Mouse (Mus musculus) embryo, embryonic 10.5 days (tissue): Measurements from ENCODE around the gene Isg20.

Experiments used
- DNase-seq: peaks from one replicate; pipeline ENCODE4 v3.0.0-alpha.2; 2015; ENCODE audit warnings: low spot score

The Isg20 gene

DNA sequence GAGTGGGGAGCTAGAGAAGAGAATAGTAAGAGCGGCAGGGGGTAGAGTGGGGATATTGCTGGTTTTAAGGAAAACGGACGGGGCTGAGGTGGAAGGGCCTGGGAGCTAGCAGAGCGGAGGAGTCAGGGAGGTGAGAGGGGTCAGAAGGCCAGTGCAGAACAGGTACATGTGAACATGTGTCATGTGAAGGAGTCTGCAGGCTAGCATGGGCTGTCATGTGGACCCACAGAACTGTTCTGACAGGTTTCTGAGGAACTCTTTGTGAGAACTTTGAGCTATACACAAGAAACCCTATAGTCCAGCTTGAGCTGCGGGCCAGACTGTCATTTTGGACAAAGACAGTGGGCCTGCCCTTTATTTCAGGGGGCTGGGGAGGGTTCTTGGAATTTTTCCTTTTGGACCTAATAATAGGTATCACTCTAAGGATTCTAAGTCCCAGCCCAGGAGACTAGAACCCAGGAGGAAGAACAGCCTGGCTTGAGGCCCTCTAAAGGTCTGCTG lies at the start of gene Isg20:
Isg20 (plus strand) TSS at position 451 of the 501 bp plus-strand sequence.
- DNase-seq: no peak

DNA sequence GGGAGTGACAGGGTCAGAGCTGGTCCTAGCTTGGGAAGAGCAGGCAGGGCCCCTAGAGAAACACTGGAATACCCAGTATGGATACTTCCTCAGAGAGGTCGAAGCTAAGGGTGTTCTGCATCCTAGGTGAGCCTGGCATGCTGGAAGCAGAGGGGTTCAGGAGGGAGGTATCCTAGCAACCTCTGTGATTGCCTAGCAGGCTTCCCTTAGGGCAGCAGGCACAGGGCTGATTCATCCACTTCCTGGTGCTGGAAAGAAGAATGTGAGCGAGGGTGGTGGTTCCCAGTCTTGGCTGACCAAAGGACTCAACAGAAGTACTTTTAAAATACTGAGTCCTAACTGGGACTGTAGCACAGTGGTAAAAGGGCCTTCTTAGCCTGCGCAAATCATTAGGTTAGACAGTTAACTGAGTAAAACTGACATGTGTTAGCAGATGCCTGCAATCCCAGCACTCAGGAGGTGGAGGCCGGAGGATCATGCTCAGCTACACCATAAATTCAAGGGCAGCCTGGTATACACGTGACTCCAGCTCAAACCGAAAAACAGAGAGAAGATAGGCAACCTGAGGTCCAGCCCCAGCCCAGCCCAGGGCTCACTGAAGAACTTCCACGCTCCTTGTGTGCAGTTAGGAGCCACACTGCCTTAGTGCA lies 49.3 kb upstream of the Isg20 start:
- no peak for DNase-seq

DNA sequence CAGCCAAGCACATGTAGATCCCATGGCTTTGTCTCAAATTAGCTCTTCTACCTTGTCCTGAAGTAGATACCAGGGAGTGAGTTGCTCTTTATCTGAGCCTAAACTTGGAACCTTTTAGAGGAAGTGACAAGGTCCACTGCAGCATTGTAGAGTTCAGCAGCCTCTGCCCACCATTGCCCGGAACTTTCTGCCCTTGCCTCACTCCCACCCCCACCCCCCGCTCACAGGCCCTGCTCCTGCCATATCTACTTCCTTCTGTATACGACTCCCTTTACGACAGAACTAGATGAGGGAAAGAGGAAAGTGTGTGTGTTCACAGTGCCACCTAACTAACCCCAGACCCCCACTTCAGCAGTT lies 48.8 kb upstream of the Isg20 start:
- no peak for DNase-seq

DNA sequence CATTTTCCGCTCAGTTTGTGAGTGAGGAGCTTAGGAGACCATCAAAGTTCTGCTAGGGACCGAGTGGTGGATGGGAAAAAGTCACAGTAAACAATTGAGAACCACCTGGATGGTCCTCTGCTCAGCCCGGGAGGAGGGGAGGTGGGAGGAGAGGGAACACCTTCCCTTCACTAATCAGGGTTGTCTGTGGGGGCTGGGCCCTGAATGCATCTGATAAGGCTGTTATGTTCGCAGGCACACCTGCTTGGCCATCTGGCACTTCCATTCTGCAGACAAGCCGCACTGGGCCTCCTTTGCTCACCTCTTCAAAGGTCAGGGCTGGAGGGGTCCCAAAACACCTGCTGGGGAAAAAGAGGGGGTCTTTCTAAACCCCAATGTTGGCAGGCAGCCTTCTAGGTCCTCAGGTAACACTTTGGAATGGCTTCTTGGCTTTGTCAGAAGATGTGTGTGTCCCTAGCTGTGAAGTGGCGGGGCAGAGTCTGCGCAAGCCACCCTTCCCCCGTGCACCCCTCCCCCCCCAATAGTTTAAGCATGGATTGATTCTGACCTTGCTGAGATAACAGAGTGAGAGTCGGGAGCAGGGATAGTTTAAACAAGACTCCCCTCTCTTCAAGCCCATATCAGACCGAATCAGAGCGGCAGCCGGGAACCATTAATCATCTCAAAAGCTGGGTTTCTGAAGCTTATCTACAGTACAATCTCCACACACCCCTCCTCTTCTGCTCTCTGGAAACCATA lies 47.8 kb upstream of the Isg20 start:
- no peak for DNase-seq

DNA sequence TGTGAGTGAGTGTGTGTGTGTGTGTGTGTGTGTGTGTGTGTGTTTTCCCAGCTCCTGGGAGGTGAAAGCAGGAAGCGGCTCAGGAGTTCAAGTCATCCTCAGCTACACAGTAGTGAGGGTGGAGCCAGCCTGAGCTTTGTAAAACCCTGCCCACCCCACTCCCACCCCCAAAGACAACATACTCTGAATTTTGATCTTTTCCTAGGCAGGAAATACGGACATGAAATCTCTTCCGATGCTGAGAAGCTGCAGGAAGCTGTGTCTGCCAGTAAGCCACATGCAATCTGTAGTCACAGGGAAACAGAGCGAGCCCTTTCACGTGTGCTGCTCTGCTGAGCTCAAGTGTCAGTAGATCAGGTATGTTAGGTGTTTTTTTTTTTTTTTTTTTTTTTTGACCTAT lies 44.5 kb upstream of the Isg20 start:
- no peak for DNase-seq

DNA sequence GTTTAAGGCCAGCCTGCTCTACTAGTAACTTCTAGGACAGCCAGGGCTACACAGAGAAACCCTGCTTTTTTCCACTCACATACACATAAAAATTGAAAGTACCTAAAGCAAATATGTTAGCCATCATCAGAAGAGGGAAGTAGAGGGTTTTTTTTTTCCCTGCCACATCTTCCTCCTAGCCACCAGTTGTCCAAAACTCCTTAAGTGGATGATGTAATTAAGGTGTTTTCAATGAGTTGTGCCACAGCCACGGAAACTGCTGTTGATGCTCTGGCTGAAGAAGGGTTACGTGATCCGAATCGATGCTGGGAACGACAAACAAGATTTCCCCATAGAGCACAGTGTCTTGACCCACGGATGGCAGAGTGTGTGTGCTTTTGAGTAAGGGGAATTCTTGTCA lies 40.9 kb upstream of the Isg20 start:
- no peak for DNase-seq

DNA sequence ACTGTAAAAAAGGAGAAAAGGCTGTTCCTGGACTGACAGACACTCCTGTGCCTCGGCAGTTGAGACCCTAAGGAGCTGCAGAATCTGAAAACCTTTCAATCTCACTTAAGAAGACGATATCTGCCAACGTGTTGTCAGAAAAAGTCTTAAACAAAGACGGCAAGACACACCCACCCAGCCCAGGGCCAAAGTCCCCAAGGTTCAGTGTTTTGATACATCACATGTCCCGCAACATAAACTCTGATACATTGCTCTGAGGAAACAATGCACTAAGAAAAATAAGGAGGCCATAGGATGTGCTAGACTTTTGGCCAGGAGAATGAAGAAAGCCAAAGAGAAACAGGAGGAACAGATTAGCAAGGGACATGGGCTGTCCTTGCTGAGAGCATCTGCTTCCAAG lies 40.4 kb upstream of the Isg20 start:
- no peak for DNase-seq

DNA sequence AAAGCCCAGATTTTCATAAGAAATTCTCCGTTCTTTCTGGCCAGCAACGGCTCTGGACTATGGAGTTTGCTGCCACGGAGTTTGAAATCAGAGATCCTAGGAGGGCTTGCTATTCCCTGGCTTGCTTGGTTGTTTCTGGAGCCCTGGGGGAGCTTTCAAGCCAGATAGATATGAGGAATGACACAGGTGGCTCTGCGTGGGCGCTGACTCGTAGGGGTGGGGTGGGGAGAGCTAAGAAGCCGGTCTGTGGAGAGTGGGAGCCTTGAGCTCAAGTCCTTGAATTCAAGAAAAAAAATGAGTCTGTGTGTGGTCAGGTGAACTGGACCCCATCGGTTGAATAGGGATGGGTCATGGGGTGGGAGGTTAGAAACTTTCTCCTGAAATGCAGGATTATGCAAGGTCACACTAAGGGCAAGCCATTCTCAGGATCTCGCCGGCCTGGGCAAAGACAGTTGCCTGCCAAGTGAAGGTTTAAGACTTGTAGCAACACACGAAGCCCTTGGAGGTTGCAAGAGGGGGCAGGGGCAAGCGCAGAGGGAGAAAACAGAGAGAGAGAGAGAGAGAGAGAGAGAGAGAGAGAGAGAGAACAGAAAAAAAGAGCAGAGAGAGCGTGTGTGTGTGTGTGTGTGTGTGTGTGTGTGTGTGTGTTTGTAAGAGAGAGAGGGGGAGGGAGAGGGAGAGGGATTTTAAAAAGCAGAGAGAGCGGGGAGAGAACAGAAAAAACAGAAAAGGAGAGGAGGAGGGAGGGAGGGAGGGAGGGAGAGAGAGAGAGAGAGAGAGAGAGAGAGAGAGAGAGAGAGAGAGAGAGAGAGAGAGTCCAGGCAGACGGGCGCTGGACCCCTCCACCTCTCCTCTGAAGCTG lies 31.4 kb upstream of the Isg20 start:
- peak; percentile 49 for DNase-seq

DNA sequence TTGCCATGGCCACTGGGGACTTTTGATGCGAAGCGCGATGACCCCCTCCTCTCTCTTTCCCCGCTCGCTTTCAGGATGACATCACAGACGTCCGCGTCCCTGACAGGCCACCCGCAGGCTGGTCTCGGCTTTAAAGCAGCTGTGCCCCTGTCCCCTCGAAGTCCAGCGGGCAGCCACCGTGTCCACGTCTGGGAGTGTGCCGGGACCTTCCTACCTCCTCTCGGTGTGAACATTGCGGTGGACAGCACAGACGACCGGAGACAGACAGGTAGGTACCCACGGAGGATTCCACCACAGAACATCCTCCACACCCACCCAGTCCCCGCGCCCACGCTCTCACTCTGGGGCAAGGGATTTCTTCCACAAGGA lies 30.8 kb upstream of the Isg20 start:
- peak; percentile 88 for DNase-seq

DNA sequence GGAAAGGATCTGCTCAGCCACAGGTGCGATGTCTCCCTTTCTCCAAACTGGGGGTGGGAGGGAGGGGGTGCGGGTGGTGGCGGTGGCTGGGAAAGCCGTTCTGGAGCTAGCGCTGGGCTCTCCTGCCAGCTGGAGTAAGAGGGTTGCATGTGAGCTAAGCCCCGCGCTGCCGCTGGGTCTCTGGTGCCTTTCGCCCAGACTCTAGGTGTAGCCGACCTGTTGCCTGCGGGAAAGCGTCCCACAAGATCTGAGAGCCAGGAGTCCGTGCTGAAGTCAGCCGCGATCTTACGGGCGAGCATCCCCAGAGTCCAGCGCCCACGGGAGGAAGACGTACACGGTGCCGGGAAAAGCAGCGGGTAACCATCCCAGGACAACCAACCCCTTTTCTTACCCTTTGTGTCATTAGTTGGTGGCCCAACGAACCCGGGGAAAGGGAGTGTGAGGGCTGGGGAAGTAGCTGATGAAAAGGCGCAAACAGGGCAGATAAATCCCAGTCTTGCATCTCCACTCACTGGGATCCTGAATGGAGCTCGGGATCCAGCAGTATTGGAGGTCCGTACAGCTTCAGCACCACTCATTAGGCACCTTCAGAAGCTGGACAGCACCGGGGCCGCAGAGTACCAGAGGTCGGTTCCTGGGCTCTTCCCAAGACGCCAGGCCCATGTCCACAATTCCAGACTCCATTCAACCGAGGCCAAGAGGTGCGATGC lies 30.1 kb upstream of the Isg20 start:
- peak; percentile 59 for DNase-seq

DNA sequence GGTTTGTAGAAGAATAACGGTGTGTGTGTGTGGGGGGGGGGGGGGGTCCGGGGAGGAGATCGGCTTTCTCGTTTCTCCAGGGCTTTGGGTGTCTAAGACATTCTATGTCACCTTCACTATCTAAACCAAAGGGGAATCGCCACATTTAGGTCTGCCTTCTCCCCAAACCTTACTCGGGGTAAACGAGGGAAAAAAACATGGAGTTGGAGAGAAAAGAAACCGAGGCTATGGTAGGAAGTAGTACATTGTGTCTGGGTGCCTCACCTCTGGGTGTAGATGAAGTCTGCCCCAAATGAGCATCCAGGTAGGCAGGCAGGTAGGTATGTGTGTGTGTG lies 29.5 kb upstream of the Isg20 start:
- no peak for DNase-seq

DNA sequence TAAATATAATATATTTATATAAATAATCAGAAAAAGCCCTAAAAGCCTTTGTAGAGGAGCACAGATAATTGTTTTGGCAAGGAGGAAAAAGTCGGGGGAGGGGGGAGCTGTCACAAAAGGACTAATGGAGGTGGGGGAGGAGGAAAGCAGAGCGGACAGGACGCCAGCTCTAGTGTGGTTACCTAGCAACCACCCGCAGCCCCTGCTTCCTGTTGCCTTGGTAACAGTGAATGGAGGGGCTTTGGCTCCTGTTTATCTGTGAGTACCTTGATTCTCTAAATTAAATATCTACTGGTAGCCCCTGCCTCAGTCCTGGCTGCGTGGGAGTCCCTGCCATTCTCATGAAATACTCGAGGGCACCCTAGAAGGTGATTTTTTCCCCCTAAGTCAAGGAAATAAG lies 29.1 kb upstream of the Isg20 start:
- peak; percentile 87 for DNase-seq

DNA sequence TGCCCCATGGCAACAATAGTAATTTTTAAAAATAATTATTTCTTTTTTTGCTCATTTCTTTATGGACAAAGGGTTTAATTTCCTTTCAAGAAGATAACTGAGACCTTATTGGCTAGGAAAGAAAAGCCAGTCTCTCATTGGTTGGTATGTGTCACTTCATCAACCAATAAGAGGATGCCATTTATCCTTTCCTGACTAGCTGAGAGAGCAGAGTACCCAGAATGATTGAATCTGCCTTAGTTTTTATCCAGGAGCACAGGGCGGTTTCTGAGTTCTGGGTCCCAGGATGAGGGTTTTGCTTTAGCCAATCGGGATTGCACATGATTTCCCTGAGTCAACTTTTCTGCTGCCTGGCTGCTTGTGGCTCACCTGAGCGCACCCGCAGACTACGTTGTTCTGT lies 27.8 kb upstream of the Isg20 start:
- DNase-seq: no peak

DNA sequence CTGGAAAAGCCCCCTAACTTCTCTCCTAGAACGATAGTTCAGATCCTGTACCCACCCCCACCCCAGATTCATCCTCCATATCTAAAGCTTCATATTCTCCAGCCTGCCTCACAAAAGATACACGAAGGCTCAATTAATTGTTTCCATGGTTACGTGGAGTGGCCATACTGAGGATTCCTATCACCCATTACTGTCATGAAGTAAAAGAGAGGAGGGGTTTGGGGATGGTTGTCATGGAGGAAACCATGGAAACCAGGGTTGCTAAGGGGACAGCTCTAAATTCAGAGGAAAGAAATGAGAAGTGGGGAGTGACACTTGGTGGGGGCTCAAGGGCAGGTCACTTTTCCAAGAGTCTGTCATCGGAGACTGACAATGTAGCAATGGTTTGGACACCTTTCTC lies 26.7 kb upstream of the Isg20 start:
- peak; percentile 66 for DNase-seq

DNA sequence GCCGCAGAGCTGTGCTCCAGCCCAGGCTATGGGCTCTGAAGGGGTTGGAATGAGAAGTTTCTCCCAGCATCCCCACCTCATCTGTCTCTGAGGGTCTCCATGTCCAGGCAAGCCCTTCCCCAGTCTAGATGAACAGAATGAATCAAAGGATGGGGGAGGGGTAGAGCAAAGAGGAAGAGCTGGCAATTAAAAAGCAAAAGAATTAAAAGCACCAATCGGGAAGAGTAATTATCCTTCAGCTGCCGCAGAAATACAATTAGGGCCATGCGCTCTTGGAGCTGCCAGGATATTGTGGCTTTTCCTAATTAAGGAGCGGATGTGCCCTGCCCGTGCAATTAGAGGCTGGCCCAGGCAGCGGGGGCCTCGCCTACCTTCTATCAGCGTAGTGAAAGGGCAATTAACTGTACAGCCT lies 25.8 kb upstream of the Isg20 start:
- DNase-seq: peak; percentile 48

DNA sequence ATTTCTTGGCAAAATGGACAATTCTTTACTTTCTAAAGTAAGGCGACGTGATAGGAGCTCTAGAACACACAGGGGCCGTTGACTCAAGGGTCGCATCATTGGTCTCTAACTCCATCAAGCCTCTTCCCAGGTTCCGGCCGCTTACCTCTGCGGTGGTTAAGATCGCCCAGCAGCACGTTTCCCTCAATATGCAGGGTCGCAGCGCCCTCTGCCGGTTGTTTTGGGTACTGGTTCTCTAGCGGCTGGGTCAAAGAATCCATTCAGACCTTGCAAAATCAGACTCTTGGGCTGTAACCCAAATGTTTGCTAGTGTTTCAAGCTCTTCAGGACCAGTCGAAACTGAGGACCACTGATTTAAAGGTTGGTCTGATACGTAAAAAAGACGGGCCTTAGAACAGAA lies 22.6 kb upstream of the Isg20 start:
- peak; percentile 94 for DNase-seq

DNA sequence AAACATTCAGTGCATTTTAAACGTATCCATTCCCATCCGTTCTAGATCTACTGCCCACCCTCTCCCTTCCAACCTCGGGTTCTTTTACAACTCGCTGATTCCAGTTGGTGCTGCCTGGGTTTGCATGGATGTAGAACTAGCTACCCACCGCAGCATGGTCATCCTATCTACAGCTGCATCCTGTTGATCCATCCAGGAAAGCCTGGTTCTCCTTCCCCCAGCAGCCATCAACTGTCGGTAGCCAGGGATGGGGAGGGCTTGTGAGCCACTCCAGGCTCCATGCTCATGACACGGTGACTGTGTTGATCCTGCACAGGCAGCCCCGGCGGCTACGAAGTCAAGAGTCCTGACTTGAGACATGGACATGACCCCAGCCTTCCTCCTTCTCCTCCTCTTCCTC lies 19.3 kb upstream of the Isg20 start:
- DNase-seq: no peak

DNA sequence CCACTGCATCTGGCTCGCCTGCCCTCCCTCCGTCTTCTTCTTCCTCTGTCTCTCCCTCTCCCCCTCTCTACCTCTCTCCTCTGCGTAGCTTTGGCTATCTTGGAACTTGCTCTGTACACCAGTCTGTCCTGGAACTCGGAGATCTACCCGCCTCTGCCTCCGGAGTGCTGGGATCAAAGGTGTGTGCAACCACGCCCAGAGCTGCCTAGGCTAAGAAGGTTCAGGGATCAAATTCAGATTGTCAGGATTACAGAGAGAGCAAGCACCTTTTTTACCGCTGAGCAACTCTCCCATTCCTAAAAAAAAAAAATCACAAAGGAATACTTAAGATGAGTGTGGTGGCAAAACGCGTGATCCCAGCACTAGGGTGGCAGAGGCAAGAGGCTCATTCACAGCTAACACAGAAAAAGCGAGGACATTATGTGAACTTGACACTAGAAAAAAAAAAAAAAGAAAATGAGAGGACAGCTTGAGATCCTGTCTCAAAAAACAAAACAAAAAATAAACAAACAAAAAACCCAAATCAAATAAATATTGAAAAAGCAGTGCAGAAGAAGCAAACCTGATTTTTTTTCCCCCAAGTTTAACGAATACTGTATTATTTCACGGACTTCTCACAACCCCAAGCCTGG lies 18.1 kb upstream of the Isg20 start:
- DNase-seq: no peak

DNA sequence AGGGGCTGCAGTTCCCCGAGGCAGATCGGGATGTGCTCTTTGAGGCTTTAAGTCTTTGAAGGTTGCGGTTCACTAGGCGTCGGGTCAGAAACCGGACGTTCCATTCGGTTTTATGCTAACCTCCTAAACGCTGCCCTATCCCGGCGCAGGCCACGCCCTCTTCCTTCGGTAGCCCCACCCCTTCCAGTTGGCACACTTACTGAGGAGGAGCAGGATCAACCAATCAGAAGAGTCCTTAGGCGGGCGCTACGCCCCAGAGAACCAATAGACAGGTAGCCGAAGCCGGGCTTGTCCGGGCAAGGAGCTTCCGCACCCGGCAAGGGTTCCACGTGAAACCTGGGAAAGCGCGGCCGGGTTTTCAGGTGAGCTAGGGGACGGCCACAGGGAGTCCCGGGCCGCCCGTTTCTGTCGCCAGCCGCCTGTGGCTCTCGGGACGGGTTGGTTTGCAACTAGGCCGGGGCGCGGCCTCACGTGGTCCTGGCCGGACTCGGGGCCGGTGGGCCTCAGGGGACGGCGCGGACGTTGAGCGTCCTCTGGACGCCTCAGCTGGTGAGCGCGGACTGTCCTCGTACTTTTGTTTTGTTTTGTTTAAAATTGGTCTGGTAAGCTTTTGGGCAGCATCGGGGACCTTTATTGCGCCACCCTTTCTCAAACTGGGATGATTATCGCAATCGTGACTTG lies 17.4 kb upstream of the Isg20 start, which contains the start of gene Aen:
Aen (plus strand) TSS at position 202 of the 681 bp plus-strand sequence.
- peak; percentile 99 for DNase-seq

DNA sequence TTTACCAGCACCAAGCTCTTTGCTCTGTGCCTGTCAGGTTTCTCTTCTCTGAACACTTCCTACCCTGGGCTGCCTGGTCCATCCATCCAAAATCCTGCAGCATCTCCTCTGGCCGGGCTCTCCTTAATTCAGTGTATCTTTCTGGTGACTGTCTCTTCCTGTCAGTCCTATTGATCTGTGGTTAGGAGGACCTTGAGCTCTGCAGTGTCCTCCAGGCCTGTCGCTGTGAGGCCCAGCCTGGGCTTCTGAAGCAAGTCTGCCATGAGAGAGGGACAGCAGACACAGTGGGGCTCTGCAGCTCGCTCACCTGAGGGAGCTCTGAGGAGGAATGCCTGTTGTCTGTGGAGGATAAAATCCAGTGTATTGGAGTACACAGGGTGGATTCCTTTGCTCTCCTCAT lies 15.7 kb upstream of the Isg20 start:
- no peak for DNase-seq

DNA sequence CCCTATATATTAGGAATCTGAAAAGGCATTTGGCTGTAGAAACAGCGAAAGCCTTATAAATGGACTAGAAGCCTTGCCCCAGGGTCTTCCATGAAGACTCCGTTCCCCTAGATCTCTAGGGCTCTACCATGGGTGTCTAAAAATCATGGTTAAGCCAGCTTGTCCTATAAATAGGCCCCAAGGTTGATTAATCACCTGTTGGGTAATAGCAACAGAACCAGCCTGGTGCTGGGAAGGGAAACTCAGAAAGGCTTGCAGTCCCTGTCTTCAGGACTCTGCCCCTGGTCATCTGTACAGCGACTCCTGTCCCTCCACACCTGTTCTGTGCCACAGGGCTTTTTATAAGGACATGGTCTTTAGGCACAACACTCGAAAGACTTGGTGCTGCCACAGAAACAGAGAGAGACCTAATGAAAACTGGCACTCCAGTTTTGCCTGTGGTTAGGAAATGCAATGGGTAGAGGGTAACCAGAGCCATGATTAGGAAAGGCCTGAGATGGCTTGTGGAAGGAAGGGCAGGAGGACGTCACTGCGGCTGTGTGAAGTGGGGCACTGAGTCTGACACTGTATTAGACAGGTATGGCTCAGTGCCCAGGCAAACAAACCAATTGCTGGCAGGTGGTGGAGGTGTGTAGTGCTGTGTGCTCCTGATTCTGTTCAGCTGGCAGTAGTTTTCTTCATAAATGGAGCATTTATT lies 9.9 kb upstream of the Isg20 start:
- no peak for DNase-seq
